Mouse (Mus musculus): ENCODE data around the gene Crym. TPM values are rescaled to one million over a fixed set of nuclear protein-coding genes. Genes with fewer than 3 reads are reported as not detected.

The Crym gene
- total RNA-seq, 2 experiments from 2014 or later, result 2.0 to 3.2 TPM

- H3K4me3 ChIP-seq, result no peak overlapping the region
- H3K27ac ChIP-seq, result no peak overlapping the region
- DNase-seq, result no peak
- intact Hi-C loops (cut with DNase I), result no loop called here
- no peak for TF ChIP-seq CTCF (IDR thresholded peaks at IDR 0.05)
These were observed 20.3 kb downstream of the Crym start for GRCm38 (mm10) chr7:120181401-120182230.

- H3K27ac ChIP-seq, result no peak overlapping the region
- intact Hi-C loops (cut with DNase I), result no loop called here
These were observed 21.4 kb downstream of the Crym start for GRCm38 (mm10) chr7:120180547-120180946.

GRCm38 (mm10) chr7:120178935-120179334, 23.0 kb downstream of the Crym start:
- Histone ChIP-seq H3K27ac (no peak overlapping the region), H3K4me3 (no peak overlapping the region)
- no peak for TF ChIP-seq CTCF (IDR thresholded peaks at IDR 0.05)
- intact Hi-C loops (cut with DNase I), result no loop called here
- DNase-seq, result no peak

More at GRCm38 (mm10) chr7:120180547-120180946, 21.4 kb downstream of the Crym start:
- no peak for TF ChIP-seq CTCF (IDR thresholded peaks at IDR 0.05)
- no peak for DNase-seq
- no peak overlapping the region for H3K4me3 ChIP-seq

DNA sequence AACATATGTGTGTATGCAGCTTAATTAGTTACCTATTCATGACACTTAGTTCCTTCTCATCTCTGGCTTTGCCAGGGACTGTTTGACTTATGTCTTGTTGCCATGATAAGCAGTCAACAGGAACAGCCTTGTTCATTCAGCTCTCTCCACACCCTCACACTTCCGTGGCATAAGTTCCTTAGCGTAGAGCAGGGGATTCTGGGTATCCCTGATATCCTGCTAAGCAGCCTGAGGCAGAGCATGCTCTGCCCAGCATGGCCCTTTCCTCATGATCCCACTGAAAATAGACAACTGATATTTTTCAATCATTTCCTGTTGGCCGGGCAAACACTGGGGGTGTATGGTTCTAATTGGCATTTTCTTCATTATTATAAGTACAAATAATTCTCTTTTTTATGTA, 24.3 kb downstream of the Crym start:
- Histone ChIP-seq H3K27ac (no peak overlapping the region), H3K4me3 (no peak overlapping the region)
- intact Hi-C loops (cut with DNase I), result no loop called here
- DNase-seq, result no peak
- no peak for TF ChIP-seq CTCF (IDR thresholded peaks at IDR 0.05)

GRCm38 (mm10) chr7:120174723-120175504, 27.0 kb downstream of the Crym start:
- H3K4me3 ChIP-seq, result no peak overlapping the region
- DNase-seq, result no peak
- intact Hi-C loops (cut with DNase I), result no loop called here
- no peak for TF ChIP-seq CTCF (IDR thresholded peaks at IDR 0.05)
- H3K27ac ChIP-seq, result no peak overlapping the region

DNA sequence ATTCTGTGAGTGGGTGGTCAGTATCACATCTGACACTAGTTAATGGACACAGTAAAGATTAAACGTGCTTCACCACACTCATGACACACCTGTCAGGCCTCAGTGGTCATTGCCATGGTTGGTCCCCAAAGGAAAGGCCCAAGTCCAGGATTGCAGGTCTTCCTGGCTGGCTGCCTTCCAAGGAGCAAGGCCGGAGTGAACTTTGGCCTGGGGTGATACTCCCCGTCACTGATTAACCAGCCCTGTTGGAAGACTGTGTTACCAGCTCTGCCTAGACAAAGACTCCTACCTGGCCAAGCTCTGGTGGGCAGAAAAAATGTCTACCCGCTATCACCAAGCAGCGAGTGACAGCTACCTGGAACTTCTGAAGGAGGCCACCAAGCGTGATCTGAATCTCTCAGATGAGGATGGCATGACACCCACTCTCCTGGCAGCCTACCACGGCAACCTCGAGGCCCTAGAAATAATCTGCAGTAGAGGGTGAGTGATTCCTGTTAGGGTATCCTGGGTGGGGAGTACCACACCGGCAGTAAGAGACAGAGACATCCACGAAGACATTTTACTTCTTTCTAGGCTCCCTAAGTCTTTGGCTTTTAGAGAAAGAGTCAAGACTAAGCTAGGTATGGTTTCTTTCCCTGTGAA, 28.2 kb downstream of the Crym start, which contains the start of gene Anks4b:
Gene Anks4b, plus strand, starts transcription at position 256 of the 642 bp plus-strand sequence.
- no peak for TF ChIP-seq CTCF (IDR thresholded peaks at IDR 0.05)
- intact Hi-C loops (cut with DNase I), result no loop called here
- DNase-seq, result no peak
- Histone ChIP-seq H3K4me3 (no peak within 1 kb of the TSS), H3K27ac (no peak within 1 kb of the TSS)

GRCm38 (mm10) chr7:120172188-120172700, 29.7 kb downstream of the Crym start:
- intact Hi-C loops (cut with DNase I), result no loop called here

GRCm38 (mm10) chr7:120163581-120164251, 38.2 kb downstream of the Crym start:
- TF ChIP-seq CTCF (IDR thresholded peaks at IDR 0.05), result no peak
- intact Hi-C loops (cut with DNase I), result no loop called here
- Histone ChIP-seq H3K4me3 (no peak overlapping the region), H3K27ac (no peak overlapping the region)
- no peak for DNase-seq

More at GRCm38 (mm10) chr7:120172188-120172700, 29.7 kb downstream of the Crym start:
- Histone ChIP-seq H3K27ac (no peak overlapping the region), H3K4me3 (no peak overlapping the region)
- DNase-seq, result no peak
- no peak for TF ChIP-seq CTCF (IDR thresholded peaks at IDR 0.05)

DNA sequence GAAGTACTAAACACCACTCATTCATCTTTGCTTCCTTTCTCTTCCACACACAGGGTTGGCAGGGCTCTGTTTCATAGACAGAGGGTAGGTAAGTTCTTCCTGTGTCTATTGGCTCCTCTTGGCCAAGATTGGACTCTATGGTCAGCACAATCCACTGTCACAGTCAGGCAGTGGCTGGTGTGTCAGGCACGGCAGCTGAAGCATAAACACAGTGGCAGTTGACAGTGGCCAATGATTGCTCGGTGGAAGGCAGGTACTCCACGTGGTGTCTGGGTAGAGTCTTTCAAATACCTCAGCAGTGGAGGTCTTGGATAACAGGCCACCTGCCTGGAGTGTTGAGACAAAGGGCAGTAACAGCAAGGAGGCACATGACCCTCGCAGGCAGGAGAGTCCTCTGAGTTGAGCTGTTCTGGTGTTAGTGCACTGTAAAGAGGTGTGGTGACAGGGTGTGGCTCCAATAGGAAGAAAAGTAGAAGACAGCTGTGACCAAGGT, 43.7 kb downstream of the Crym start:
- DNase-seq, result no peak
- Histone ChIP-seq H3K27ac (no peak overlapping the region), H3K4me3 (no peak overlapping the region)
- no peak for TF ChIP-seq CTCF (IDR thresholded peaks at IDR 0.05)
- intact Hi-C loops (cut with DNase I), result no loop called here

DNA sequence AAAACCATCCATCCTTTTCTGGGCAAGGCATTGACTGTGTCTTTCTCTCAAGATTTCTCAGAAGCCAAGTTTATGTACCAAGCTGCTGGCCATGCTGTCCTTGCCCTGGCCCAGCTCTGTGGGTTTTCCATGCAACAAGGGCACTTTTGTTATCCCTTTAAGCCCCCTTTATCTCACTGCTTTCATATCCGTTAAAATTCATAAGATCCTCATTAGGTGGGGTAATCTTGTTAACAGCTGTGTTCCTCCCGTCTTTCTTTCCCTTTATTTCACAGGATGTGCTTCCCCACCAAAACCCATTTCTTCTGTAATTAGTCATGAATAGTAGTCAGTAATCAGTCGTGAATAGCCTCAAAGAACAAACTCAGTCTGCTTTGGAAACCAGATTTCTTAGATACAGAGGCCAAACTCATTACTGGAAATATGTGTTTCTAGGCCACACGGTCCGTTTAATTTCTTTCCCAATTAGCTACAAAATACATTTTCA, 44.3 kb downstream of the Crym start:
- Histone ChIP-seq H3K4me3 (no peak overlapping the region), H3K27ac (no peak overlapping the region)
- TF ChIP-seq CTCF (IDR thresholded peaks at IDR 0.05), result no peak
- DNase-seq, result no peak
- intact Hi-C loops (cut with DNase I), result no loop called here

DNA sequence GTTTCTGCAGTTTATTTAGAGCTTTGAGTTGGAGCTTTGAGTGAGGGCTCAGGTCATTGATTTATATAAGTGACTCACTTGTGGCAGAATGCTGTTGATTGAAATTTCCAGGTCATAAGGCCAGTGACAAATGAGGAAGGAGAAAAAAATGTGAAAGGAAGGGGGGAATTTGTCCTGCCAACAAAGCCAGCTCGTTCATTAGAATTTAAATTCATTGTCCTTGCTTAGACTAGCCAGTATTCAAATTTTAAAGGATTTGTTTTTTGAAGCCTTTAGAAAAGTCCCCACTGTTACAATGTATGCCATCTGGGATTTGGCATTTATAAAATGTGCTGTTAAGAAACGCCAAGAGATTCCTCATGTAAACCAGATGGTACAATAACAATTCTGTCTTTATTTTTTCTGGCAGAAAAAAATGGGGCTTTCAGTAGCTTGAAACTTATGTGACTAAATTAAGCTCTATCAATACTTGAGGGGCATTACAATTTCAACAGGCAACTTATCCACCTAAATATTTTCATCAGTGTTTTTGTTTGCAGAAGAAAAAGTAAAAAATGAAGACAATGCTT, 45.0 kb downstream of the Crym start:
- Histone ChIP-seq H3K27ac (no peak overlapping the region), H3K4me3 (no peak overlapping the region)
- TF ChIP-seq CTCF (IDR thresholded peaks at IDR 0.05), result no peak
- intact Hi-C loops (cut with DNase I), result no loop called here
- DNase-seq, result no peak

Data from gastrocnemius, adult 2 months (tissue).